Mouse (Mus musculus) kidney, postnatal 0 days (tissue): ENCODE data around the gene Atr. TPM values are rescaled to one million over a fixed set of nuclear protein-coding genes. Genes with fewer than 3 reads are reported as not detected.

Experiments used
- ATAC-seq: fragments of 200-750 bp; cut with Nextera tagmentation; replicated peaks from 2 replicates; pipeline ENCODE4 v1.8.0; 2017; ENCODE audit warnings: low read depth, moderate number of reproducible peaks, moderate TSS enrichment, moderate library complexity; ENCODE audit not compliant: low FRiP score
- DNase-seq: peaks from one replicate; pipeline ENCODE4 v3.0.0-alpha.2; 2016; ENCODE audit warnings: low spot score
- H3K27ac ChIP-seq: fragments of 300-500 bp; sonication (generic); 2 replicates; pipeline ENCODE4 v1.5.1; 2014; ENCODE audit warnings: mild to moderate bottlenecking
- H3K27me3 ChIP-seq: fragments of 300-500 bp; sonication (generic); 2 replicates; pipeline ENCODE4 v1.6.1; 2014; ENCODE audit warnings: low read length, mixed read lengths; ENCODE audit not compliant: insufficient read depth
- H3K36me3 ChIP-seq: fragments of 300-500 bp; sonication (generic); 2 replicates; pipeline ENCODE4 v1.6.1; 2014; ENCODE audit warnings: low read length, mixed read lengths; ENCODE audit not compliant: insufficient read depth
- H3K4me1 ChIP-seq: fragments of 300-500 bp; sonication (generic); replicated peaks from 2 replicates; pipeline ENCODE4 v1.6.1; 2014; ENCODE audit warnings: antibody characterized with exemption, low read length, mixed read lengths; ENCODE audit not compliant: insufficient read depth
- H3K4me2 ChIP-seq: fragments of 300-500 bp; sonication (generic); 2 replicates; pipeline ENCODE4 v1.6.1; 2014; ENCODE audit warnings: mild to moderate bottlenecking, low read length, moderate library complexity, mixed read lengths
- H3K4me3 ChIP-seq: fragments of 300-500 bp; sonication (generic); replicated peaks from 2 replicates; pipeline ENCODE4 v1.5.1; 2014; ENCODE audit warnings: low read depth, low read length
- H3K9ac ChIP-seq: fragments of 300-500 bp; sonication (generic); 2 replicates; pipeline ENCODE4 v1.6.1; 2014; ENCODE audit warnings: low read depth, low read length
- H3K9me3 ChIP-seq: fragments of 300-500 bp; sonication (generic); replicated peaks from 2 replicates; pipeline ENCODE4 v1.6.1; 2016; ENCODE audit warnings: low read length, inconsistent platforms, mixed read lengths
- CTCF ChIP-seq: IDR thresholded peaks from 2 replicates; pipeline ENCODE4 v1.5.1; 2016; ENCODE audit warnings: antibody characterized with exemption, low read depth, mild to moderate bottlenecking, moderate library complexity
- WGBS: fragments of 180-500 bp; shearing (Covaris S2); extraction: QIAGEN DNeasy Blood & Tissue Kit; methylation state at CpG from one replicate; pipeline ENCODE4 v1.1.7; 2014; 5-methylcytosine and 5-hydroxymethylcytosine counted together
- polyA plus RNA-seq: library from polyadenylated mRNA; unstranded; fragments of >200 nt; fragmentation: Nextera tagmentation; extraction: Ambion mirVana; gene quantifications from 2 replicates; pipeline ENCODE4 v1.2.1, GENCODE M21; 2015

The Atr gene
- polyA plus RNA-seq = 8.8 and 9.6 TPM in 2 replicates

- Histone ChIP-seq H3K27me3 (no peaks in the 10 kb centered on the region), H3K27ac (peak within 1 kb of the TSS; percentile 80), H3K4me3 (peak within 1 kb of the TSS; percentile 84), H3K36me3 (0 out of 2 replicates have a peak, but pooled peaks cover 3% of the 10 kb centered on the region), H3K9ac (peak within 1 kb of the TSS; percentile 72), H3K9me3 (no peaks in the 10 kb centered on the region), H3K4me1 (no peaks in the 10 kb centered on the region), H3K4me2 (peak within 1 kb of the TSS; percentile 97)
- ATAC-seq (peak; percentile 87), DNase-seq (peak; percentile 91)
- no peak for TF ChIP-seq CTCF
- under 1% methylated on average over 64 of the region's 69 CpGs for WGBS
These were observed at the start of gene Atr for GRCm38 (mm10) chr9:95857414-95858026. TSS of gene Atr (plus strand) at chr9:95857597.

GRCm38 (mm10) chr9:95809596-95809995 lies 47.8 kb upstream of the Atr start:
- Histone ChIP-seq H3K4me1 (peaks cover 4% of the 10 kb centered on the region; the same call in 1 of the 2 replicates), H3K27ac (no peak overlapping the region), H3K9ac (no peak overlapping the region), H3K9me3 (no peaks in the 10 kb centered on the region), H3K4me2 (no peak overlapping the region), H3K36me3 (no peaks in the 10 kb centered on the region), H3K27me3 (no peaks in the 10 kb centered on the region), H3K4me3 (no peak overlapping the region)
- ATAC-seq (no peak), DNase-seq (no peak)
- 84% methylated on average over 4 of the region's 4 CpGs for WGBS
- TF ChIP-seq CTCF = no peak

- 90% methylated on average over 4 of the region's 4 CpGs for WGBS
- Histone ChIP-seq H3K4me1 (peaks cover 4% of the 10 kb centered on the region; the same call in 1 of the 2 replicates), H3K4me3 (no peak overlapping the region), H3K4me2 (no peak overlapping the region), H3K27me3 (no peaks in the 10 kb centered on the region), H3K9me3 (no peaks in the 10 kb centered on the region), H3K9ac (no peak overlapping the region), H3K27ac (no peak overlapping the region), H3K36me3 (no peaks in the 10 kb centered on the region)
- TF ChIP-seq CTCF = peak; percentile 7; the same call in 1 of the 2 replicates
- ATAC-seq (no peak), DNase-seq (no peak)
These were observed 45.6 kb upstream of the Atr start for GRCm38 (mm10) chr9:95811817-95812216.

GRCm38 (mm10) chr9:95813721-95814531 lies 43.5 kb upstream of the Atr start:
- Histone ChIP-seq H3K9ac (no peak overlapping the region), H3K4me3 (no peak overlapping the region), H3K27ac (no peak overlapping the region), H3K36me3 (no peaks in the 10 kb centered on the region), H3K4me2 (no peak overlapping the region), H3K9me3 (no peaks in the 10 kb centered on the region), H3K4me1 (peaks cover 4% of the 10 kb centered on the region; the same call in 1 of the 2 replicates), H3K27me3 (no peaks in the 10 kb centered on the region)
- DNase-seq = peak; percentile 25
- TF ChIP-seq CTCF = no peak
- ATAC-seq = no peak
- 45% methylated on average over 20 of the region's 20 CpGs for WGBS

- H3K9me3 ChIP-seq = no peaks in the 10 kb centered on the region
- DNase-seq = no peak
- no peaks in the 10 kb centered on the region for H3K27me3 ChIP-seq
- H3K9ac ChIP-seq = no peak overlapping the region
- H3K4me2 ChIP-seq = no peak overlapping the region
- no peak overlapping the region for H3K4me3 ChIP-seq
- H3K4me1 ChIP-seq = peaks cover 4% of the 10 kb centered on the region; the same call in 1 of the 2 replicates
- no peaks in the 10 kb centered on the region for H3K36me3 ChIP-seq
- H3K27ac ChIP-seq = no peak overlapping the region
- no peak for ATAC-seq
- 74% methylated on average over 11 of the region's 11 CpGs for WGBS
- TF ChIP-seq CTCF = no peak
These were observed 42.3 kb upstream of the Atr start for GRCm38 (mm10) chr9:95815015-95815673.

- H3K9me3 ChIP-seq = no peaks in the 10 kb centered on the region
- no peak for DNase-seq
- H3K9ac ChIP-seq = no peak overlapping the region
- 68% methylated on average over 4 of the region's 4 CpGs for WGBS
- peaks cover 4% of the 10 kb centered on the region; the same call in 1 of the 2 replicates for H3K4me1 ChIP-seq
- H3K27me3 ChIP-seq = no peaks in the 10 kb centered on the region
- no peak for ATAC-seq
- no peaks in the 10 kb centered on the region for H3K36me3 ChIP-seq
- TF ChIP-seq CTCF = no peak
- no peak overlapping the region for H3K4me2 ChIP-seq
- H3K27ac ChIP-seq = no peak overlapping the region
- H3K4me3 ChIP-seq = no peak overlapping the region
These were observed 41.7 kb upstream of the Atr start for GRCm38 (mm10) chr9:95815706-95816105.
